ENCODE assay signal across 25 mouse cellular contexts in the genomic region with DNA sequence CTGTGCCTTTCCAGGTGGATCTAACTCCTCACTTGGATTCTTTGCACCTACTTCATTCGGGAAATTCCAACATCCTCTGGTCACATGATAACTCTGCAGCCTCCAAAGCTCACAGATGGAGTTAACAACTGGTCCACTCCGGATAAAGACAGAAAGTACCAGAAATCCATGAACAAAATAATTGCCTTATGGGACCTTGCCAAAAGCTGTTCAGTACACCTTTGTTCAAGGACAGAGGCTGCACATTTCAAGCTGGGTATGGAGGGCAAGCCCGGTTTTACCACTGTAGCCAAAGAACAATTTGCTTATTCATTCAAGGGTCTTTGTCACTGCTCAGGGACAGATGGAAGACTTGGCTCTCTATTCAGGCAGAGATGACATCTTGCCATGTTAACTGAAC. TPM values are rescaled to one million over a fixed set of nuclear protein-coding genes. Genes with fewer than 3 reads are reported as not detected.
"Had no signal": no experiment of that assay in that cellular context is flagged by ENCODE, and none has a peak within 500 bp of the region (broad histone marks: within the 10 kb centered on the region; RNA-seq: fewer than 3 reads in every experiment).

No protein-coding gene starts in this region.

- H3K4me1 ChIP-seq: intestine, embryonic 15.5 days; limb, embryonic 12.5 days; limb, embryonic 15.5 days; midbrain, embryonic 12.5 days; midbrain, embryonic 15.5 days; neural tube, embryonic 12.5 days; neural tube, embryonic 15.5 days; stomach, embryonic 15.5 days had no signal

- H3K4me3 ChIP-seq: intestine, embryonic 15.5 days; limb, embryonic 12.5 days; limb, embryonic 15.5 days; midbrain, embryonic 12.5 days; midbrain, embryonic 15.5 days; neural tube, embryonic 12.5 days; neural tube, embryonic 15.5 days; stomach, embryonic 15.5 days had no signal

- H3K9me3 ChIP-seq: intestine, embryonic 15.5 days; limb, embryonic 12.5 days; limb, embryonic 15.5 days; midbrain, embryonic 12.5 days; midbrain, embryonic 15.5 days; neural tube, embryonic 12.5 days; neural tube, embryonic 15.5 days; stomach, embryonic 15.5 days had no signal

- H3K27ac ChIP-seq: intestine, embryonic 15.5 days; limb, embryonic 12.5 days; limb, embryonic 15.5 days; liver, embryonic 14.5 days; macrophage; midbrain, embryonic 12.5 days; midbrain, embryonic 15.5 days; neural tube, embryonic 12.5 days; neural tube, embryonic 15.5 days; stomach, embryonic 15.5 days had no signal

- H3K27me3 ChIP-seq: intestine, embryonic 15.5 days; limb, embryonic 12.5 days; limb, embryonic 15.5 days; midbrain, embryonic 12.5 days; midbrain, embryonic 15.5 days; neural tube, embryonic 12.5 days; neural tube, embryonic 15.5 days; stomach, embryonic 15.5 days had no signal

- H3K4me2 ChIP-seq: intestine, embryonic 15.5 days; limb, embryonic 12.5 days; limb, embryonic 15.5 days; liver, embryonic 11.5 days; lung, embryonic 14.5 days; midbrain, embryonic 12.5 days; midbrain, embryonic 15.5 days; neural tube, embryonic 12.5 days; neural tube, embryonic 15.5 days; stomach, embryonic 15.5 days had no signal

- H3K36me3 ChIP-seq: intestine, embryonic 15.5 days; limb, embryonic 12.5 days; limb, embryonic 15.5 days; midbrain, embryonic 12.5 days; midbrain, embryonic 15.5 days; neural tube, embryonic 12.5 days; neural tube, embryonic 15.5 days; stomach, embryonic 15.5 days had no signal

- H3K9ac ChIP-seq: intestine, embryonic 15.5 days; limb, embryonic 12.5 days; limb, embryonic 15.5 days; liver, embryonic 14.5 days; liver, postnatal 0 days; lung, embryonic 14.5 days; midbrain, embryonic 12.5 days; midbrain, embryonic 15.5 days; neural tube, embryonic 12.5 days; neural tube, embryonic 15.5 days; stomach, embryonic 15.5 days had no signal

- ATAC-seq: intestine, embryonic 15.5 days; liver, postnatal 0 days; lung, postnatal 0 days; midbrain, embryonic 15.5 days had no signal

- DNase-seq: kidney, postnatal 25 days; left cerebral cortex, postnatal 4 days; liver, postnatal 0 days; right cerebral cortex, adult 18-20 months; right cerebral cortex, postnatal 14 days; right cerebral cortex, postnatal 4 days; thymus, postnatal 25 days had no signal

RNA-seq across cellular contexts. Expression of gene Ankk1, which starts 15.8 kb away (rescaled TPM):
- total RNA-seq: layer of hippocampus, adult 18-20 months; layer of hippocampus, postnatal 25 days; left cerebral cortex, adult 8-10 months; left cerebral cortex, postnatal 14 days; left cerebral cortex, postnatal 4 days; megakaryocyte, adult 5-6 weeks had no signal
- polyA plus RNA-seq: intestine, embryonic 15.5 days; limb, embryonic 12.5 days; limb, embryonic 15.5 days; liver, embryonic 11.5 days; liver, embryonic 14.5 days; liver, postnatal 0 days; lung, embryonic 14.5 days; macrophage; midbrain, embryonic 12.5 days; midbrain, embryonic 15.5 days; neural tube, embryonic 12.5 days; neural tube, embryonic 15.5 days had no signal
